Mouse (Mus musculus) stomach, postnatal 0 days (tissue): ENCODE results near the gene Tuba8.

Experiments
- CTCF ChIP-seq: IDR thresholded peaks from 2 replicates; pipeline ENCODE4 v1.5.1; 2016; ENCODE audit warnings: antibody characterized with exemption, low read depth, mild to moderate bottlenecking, moderate library complexity
- EP300 ChIP-seq: optimal IDR thresholded peaks from 2 replicates; pipeline ENCODE3; 2016; ENCODE audit warnings: antibody characterized with exemption

DNA sequence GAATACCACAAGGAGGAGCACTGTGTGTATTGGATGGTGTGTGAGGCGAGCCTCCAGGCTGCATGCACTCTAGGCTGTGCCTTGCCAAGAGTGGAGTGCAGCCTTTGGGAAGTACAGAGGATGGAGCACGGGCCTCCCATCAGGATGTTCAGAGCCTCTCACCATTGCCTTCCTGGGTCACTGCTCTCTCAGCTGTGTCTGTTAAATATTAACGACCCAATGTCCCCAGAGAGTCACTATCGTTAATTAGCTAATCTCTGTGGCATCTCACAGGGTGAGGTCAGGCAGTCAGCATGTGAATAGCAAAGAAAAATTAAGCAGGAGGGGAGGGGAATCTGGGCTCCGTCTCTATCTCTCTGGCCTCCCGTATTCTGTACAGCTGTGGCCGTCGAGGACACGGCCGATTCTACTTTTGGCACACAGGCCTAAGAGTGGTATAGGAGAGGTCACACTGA lies 44.4 kb upstream of the Tuba8 start:
- TF ChIP-seq EP300 (no peak), CTCF (peak; percentile 37; the same call in 1 of the 2 replicates)
